Mouse (Mus musculus) neural tube, embryonic 14.5 days (tissue): Measurements from ENCODE around the gene Kif22. TPM values are rescaled to one million over a fixed set of nuclear protein-coding genes. Genes with fewer than 3 reads are reported as not detected.
A peak's percentile ranks its signal among the peaks of the same experiment; 100 is the strongest.
"Not testable (repeated sequence)": the region's sequence is repeated elsewhere in the genome, so short reads cannot be mapped to it uniquely, and the experiment has no call there.

Experiments used
- ATAC-seq: fragments of 200-750 bp; cut with Nextera tagmentation; 2 replicates; pipeline ENCODE4 v1.8.0; 2017; ENCODE audit warnings: low read depth, mild to moderate bottlenecking, moderate TSS enrichment, moderate library complexity
- H3K27ac ChIP-seq: fragments of 300-500 bp; sonication (generic); 2 replicates; pipeline ENCODE4 v1.5.1; 2014; ENCODE audit warnings: low read depth, mild to moderate bottlenecking, control low read depth, low read length, moderate library complexity, mixed read lengths
- H3K27me3 ChIP-seq: fragments of 300-500 bp; sonication (generic); 2 replicates; pipeline ENCODE4 v1.6.1; 2014; ENCODE audit warnings: low read length; ENCODE audit not compliant: control insufficient read depth, insufficient read depth
- H3K36me3 ChIP-seq: fragments of 300-500 bp; sonication (generic); 2 replicates; pipeline ENCODE4 v1.6.1; 2014; ENCODE audit warnings: low read length, mixed read lengths; ENCODE audit not compliant: control insufficient read depth, insufficient read depth
- H3K4me1 ChIP-seq: fragments of 300-500 bp; sonication (generic); 2 replicates; pipeline ENCODE4 v1.6.1; 2014; ENCODE audit warnings: low read length; ENCODE audit not compliant: control insufficient read depth, insufficient read depth
- H3K4me2 ChIP-seq: fragments of 300-500 bp; sonication (generic); 2 replicates; pipeline ENCODE4 v1.6.1; 2014; ENCODE audit warnings: mild to moderate bottlenecking, low read depth, low read length, control low read depth
- H3K4me3 ChIP-seq: fragments of 300-500 bp; sonication (generic); 2 replicates; pipeline ENCODE4 v1.5.1; 2014; ENCODE audit warnings: low read depth, low read length, control low read depth, mixed read lengths
- H3K9ac ChIP-seq: fragments of 300-500 bp; sonication (generic); replicated peaks from 2 replicates; pipeline ENCODE4 v1.6.1; 2014; ENCODE audit warnings: low read depth, mild to moderate bottlenecking, control low read depth, low read length, mixed read lengths
- H3K9me3 ChIP-seq: fragments of 300-500 bp; sonication (generic); 2 replicates; pipeline ENCODE4 v1.6.1; 2016; ENCODE audit warnings: low read length; ENCODE audit not compliant: control insufficient read depth
- WGBS: fragments of 180-500 bp; shearing (Covaris S2); extraction: QIAGEN DNeasy Blood & Tissue Kit; methylation state at CpG from one replicate; pipeline ENCODE4 v1.1.7; 2014; 5-methylcytosine and 5-hydroxymethylcytosine counted together
- polyA plus RNA-seq: library from polyadenylated mRNA; unstranded; fragments of >200 nt; fragmentation: Nextera tagmentation; extraction: Ambion mirVana; gene quantifications from 2 replicates; pipeline ENCODE4 v1.2.1, GENCODE M21; 2014

Kif22 gene
- 12.7 and 13.9 TPM in 2 replicates for polyA plus RNA-seq

GRCm38 (mm10) chr7:127041851-127042672, at the start of gene Kif22:
Kif22 (minus strand) TSS chr7:127042471.
- Histone ChIP-seq H3K27me3 (no peaks in the 10 kb centered on the region), H3K4me1 (peaks cover 7% of the 10 kb centered on the region; the same call in 1 of the 2 replicates), H3K4me3 (peak within 1 kb of the TSS; percentile 45), H3K4me2 (peak within 1 kb of the TSS; percentile 54), H3K36me3 (no peaks in the 10 kb centered on the region), H3K27ac (peak within 1 kb of the TSS; percentile 16; the same call in 1 of the 2 replicates), H3K9me3 (no peaks in the 10 kb centered on the region), H3K9ac (peak within 1 kb of the TSS; percentile 56)
- ATAC-seq: peak; percentile 88
- under 1% methylated on average over 53 of the region's 53 CpGs for WGBS

DNA sequence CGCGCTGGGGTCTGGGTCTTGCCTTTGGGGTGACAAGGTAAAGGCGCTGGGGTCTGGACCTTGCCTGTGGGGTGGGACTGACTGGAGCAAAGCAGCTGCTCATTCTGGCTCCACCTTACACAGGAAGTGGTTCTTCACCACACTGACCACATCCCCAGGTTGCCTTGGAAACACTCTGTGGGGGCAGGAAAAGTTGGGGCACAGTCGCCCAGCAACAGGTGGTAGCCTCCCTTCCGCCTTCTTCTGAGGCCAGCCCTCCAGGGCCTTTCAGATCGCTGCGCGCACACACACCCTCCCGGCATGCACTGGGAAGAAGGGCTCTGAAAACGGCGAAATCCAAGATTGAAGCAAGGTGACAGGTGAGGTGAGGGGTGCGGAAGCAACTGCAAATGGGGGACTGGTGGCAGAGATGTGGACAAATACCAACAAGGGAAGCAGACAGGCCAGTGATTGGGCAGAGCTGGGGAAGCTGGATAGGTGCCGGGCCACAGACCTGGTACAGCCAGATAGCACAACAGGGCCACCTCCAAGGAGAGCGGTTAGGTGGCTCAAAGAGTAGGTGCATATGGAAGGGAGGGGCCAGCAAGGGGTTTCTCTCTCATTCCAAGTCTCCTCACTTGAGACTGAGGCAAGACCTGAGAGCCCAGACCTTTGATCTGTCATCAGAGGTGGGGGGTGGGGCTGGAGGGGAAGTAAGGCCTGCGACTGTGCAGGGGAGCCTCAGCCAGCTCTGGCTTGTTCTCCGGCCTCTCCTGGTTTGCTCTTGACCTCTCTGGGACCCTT, 49.0 kb upstream of the Kif22 start, which contains the start of gene AI467606:
TSS of gene AI467606 (plus strand) at position 246 of the 783 bp plus-strand sequence.
- no peak within 1 kb of the TSS for H3K9ac ChIP-seq
- H3K9me3 ChIP-seq: no peaks in the 10 kb centered on the region
- no peak within 1 kb of the TSS for H3K4me3 ChIP-seq
- 75% methylated on average over 16 of the region's 16 CpGs for WGBS
- no peak within 1 kb of the TSS for H3K4me2 ChIP-seq
- no peak within 1 kb of the TSS for H3K27ac ChIP-seq
- H3K4me1 ChIP-seq: no peaks in the 10 kb centered on the region
- ATAC-seq: no peak
- H3K36me3 ChIP-seq: no peaks in the 10 kb centered on the region
- H3K27me3 ChIP-seq: no peaks in the 10 kb centered on the region

- WGBS: 85% methylated on average over 20 of the region's 20 CpGs
- H3K4me2 ChIP-seq: no peak overlapping the region
- no peak overlapping the region for H3K27ac ChIP-seq
- no peaks in the 10 kb centered on the region for H3K9me3 ChIP-seq
- no peak for ATAC-seq
- H3K36me3 ChIP-seq: no peaks in the 10 kb centered on the region
- no peak overlapping the region for H3K9ac ChIP-seq
- no peaks in the 10 kb centered on the region for H3K4me1 ChIP-seq
- no peaks in the 10 kb centered on the region for H3K27me3 ChIP-seq
- H3K4me3 ChIP-seq: no peak overlapping the region
These were observed 48.2 kb upstream of the Kif22 start for GRCm38 (mm10) chr7:127090154-127091113.

GRCm38 (mm10) chr7:127088901-127089845, 46.9 kb upstream of the Kif22 start:
- Histone ChIP-seq H3K27ac (no peak overlapping the region), H3K9ac (0 out of 2 replicates have a peak overlapping the region, but pooled peaks have one; percentile 22), H3K27me3 (no peaks in the 10 kb centered on the region), H3K36me3 (no peaks in the 10 kb centered on the region), H3K4me2 (peak overlapping the region; percentile 36), H3K4me3 (no peak overlapping the region), H3K9me3 (no peaks in the 10 kb centered on the region), H3K4me1 (no peaks in the 10 kb centered on the region)
- no peak for ATAC-seq
- 25% methylated on average over 27 of the region's 27 CpGs for WGBS

DNA sequence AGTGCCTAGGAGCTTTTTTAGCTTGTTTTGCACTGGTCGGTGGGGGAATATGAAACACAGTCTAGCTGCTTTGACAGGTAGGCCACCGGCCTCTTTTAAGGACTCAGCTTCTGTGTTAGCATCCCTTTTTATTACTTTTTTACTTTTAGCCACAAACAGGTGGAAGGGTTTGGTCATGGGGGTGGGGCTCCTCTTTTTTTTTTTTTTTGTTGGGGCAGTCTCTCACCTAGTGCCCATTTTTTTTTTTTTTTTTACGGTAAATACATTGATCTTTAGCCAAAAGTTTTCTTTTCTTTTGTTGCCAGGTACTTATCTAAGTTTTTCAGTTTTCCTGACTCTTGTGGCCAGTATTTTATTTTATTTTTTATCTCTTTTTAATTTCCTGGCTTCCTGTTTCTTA, 45.8 kb upstream of the Kif22 start:
- H3K27me3 ChIP-seq: no peaks in the 10 kb centered on the region
- no peak overlapping the region for H3K4me2 ChIP-seq
- no peak overlapping the region for H3K4me3 ChIP-seq
- WGBS: 96% methylated on average over 3 of the region's 3 CpGs
- no peak for ATAC-seq
- no peak overlapping the region for H3K27ac ChIP-seq
- no peaks in the 10 kb centered on the region for H3K4me1 ChIP-seq
- H3K9ac ChIP-seq: no peak overlapping the region
- H3K9me3 ChIP-seq: no peaks in the 10 kb centered on the region
- H3K36me3 ChIP-seq: no peaks in the 10 kb centered on the region

DNA sequence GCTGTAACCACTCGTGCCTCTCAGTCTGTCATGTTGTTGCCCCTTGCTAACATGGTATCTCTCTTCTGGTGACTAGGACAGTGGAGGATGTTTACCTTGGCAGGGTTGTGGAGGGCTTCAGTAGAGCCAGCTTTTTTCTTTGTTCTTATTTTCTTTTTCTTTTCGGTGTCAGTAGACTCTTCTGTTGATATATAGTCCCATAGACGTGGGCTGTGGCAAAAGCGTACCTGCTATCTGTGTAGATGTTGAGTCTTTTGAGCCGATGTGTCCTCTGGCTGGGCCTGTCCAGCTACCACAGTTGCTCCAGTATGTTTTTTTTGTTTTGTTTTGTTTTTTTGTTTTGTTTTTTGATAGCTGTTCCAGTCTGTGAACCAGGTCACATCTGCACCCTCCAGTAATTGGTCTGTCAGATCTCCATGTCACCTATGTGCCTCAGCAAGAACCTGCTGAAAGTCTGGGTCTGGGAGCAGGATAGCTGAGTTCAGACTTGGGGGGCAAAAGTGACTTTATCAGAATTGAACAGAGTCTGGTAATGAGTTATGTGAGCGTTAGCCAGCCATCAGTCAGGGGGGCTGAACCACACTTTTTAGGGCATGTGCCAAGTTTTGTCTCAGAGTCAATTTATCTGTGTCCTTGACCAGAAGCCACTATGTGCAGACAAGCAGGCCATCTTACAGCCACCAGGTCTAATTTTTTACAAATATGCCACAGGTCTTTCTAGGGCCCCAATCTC, 45.2 kb upstream of the Kif22 start, which contains the start of gene Zg16:
TSS of gene Zg16 (minus strand) at position 51 of the 733 bp plus-strand sequence.
- not testable (repeated sequence) for H3K4me1 ChIP-seq, H3K4me3 ChIP-seq, H3K36me3 ChIP-seq, H3K4me2 ChIP-seq, H3K9me3 ChIP-seq, ATAC-seq, H3K27me3 ChIP-seq, H3K9ac ChIP-seq, H3K27ac ChIP-seq
- WGBS: 86% methylated on average over 6 of the region's 6 CpGs

DNA sequence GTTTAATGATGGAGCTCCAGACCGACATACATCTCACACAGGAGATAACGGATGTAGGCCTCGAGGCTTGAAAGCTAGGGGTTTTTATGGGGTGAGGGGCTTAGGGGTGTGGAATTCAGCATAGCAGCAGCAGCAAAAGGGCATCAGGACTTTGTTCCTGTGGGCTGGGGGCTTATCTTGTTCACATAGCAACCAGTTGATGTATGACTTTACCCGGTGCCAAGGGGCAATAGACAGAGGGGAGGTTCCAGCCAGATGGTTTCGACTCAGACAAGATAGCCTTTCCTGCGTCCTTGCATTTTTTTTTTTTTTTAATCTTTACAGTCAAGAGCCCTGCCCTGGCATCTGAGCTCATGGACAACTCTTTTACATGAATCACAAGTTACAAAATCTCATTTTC, 43.5 kb upstream of the Kif22 start:
- not testable (repeated sequence) for ATAC-seq, H3K27ac ChIP-seq, H3K9ac ChIP-seq, H3K27me3 ChIP-seq, H3K4me3 ChIP-seq, H3K4me1 ChIP-seq, H3K4me2 ChIP-seq, H3K36me3 ChIP-seq, H3K9me3 ChIP-seq
- 65% methylated on average over 6 of the region's 6 CpGs for WGBS
